Mouse (Mus musculus): Measurements from ENCODE around the gene CT030661.1. TPM values are rescaled to one million over a fixed set of nuclear protein-coding genes. Genes with fewer than 3 reads are reported as not detected.
"Not testable (repeated sequence)": the region's sequence is repeated elsewhere in the genome, so short reads cannot be mapped to it uniquely, and the experiment has no call there.

The CT030661.1 gene
- total RNA-seq (2021) (1 to 10 TPM; 5.9 to 7.4 TPM), polyA plus RNA-seq (2012; rRNA removed) (0.78 and 2.0 TPM in 2 replicates)
- long read RNA-seq, partial matches to known transcripts: 0 of 4 reads
- long read RNA-seq, other reads (novel, unspliced or antisense): 2 of 4 reads

GRCm38 (mm10) chr17:22314730-22315226 lies at the start of gene CT030661.1:
Gene CT030661.1, minus strand, starts transcription at chr17:22314837.
- WGBS: under 1% methylated on average over 20 of the region's 20 CpGs
- not testable (repeated sequence) for H3K79me2 ChIP-seq (replicated peaks; ENCODE audit: control insufficient read depth, insufficient read depth, low read length); H3K36me3 ChIP-seq (ENCODE audit: control insufficient read depth, insufficient read depth, low read length); H3K4me1 ChIP-seq (ENCODE audit: control insufficient read depth, insufficient read depth, low read length); H3K27me3 ChIP-seq (ENCODE audit: control insufficient read depth, insufficient read depth, low read length)
- peak within 1 kb of the TSS; percentile 94 for H3K9ac ChIP-seq (ENCODE audit: low read depth, low read length)
- H3K4me3 ChIP-seq: peak within 1 kb of the TSS; percentile 69
- peak; percentile 76 to 91 for DNase-seq
- TF ChIP-seq CTCF (IDR thresholded peaks at IDR 0.05) (peak; percentile 38), POLR2A (IDR thresholded peaks at IDR 0.05; ENCODE audit: insufficient read depth, low read depth, low read length) (peak; percentile 68)
- intact Hi-C loops (cut with DNase I): loop anchor here (5.0 to 10.0 kb wide), 3 partner anchors 48 to 110 kb away; partner anchors contain the start of genes Zfp758, Zfp944, Zfp946 and Zfp994
- peak within 1 kb of the TSS; percentile 86 for H3K27ac ChIP-seq

GRCm38 (mm10) chr17:22363895-22364294 lies 49.3 kb upstream of the CT030661.1 start:
- Histone ChIP-seq H3K36me3 (ENCODE audit: control insufficient read depth, insufficient read depth, low read length) (no peaks in the 10 kb centered on the region), H3K79me2 (replicated peaks; ENCODE audit: control insufficient read depth, insufficient read depth, low read length) (no peaks in the 10 kb centered on the region; the same call in none of the 2 replicates), H3K4me1 (ENCODE audit: control insufficient read depth, insufficient read depth, low read length) (peaks cover 3% of the 10 kb centered on the region), H3K9ac (ENCODE audit: low read depth, low read length) (no peak overlapping the region), H3K4me3 (no peak overlapping the region), H3K27me3 (ENCODE audit: control insufficient read depth, insufficient read depth, low read length) (no peaks in the 10 kb centered on the region), H3K27ac (no peak overlapping the region)
- 94% methylated on average over 3 of the region's 3 CpGs for WGBS
- TF ChIP-seq EP300 (IDR thresholded peaks at IDR 0.05; ENCODE audit: insufficient read depth, low read depth, low read length) (no peak), POLR2A (IDR thresholded peaks at IDR 0.05; ENCODE audit: insufficient read depth, low read depth, low read length) (no peak), CTCF (IDR thresholded peaks at IDR 0.05) (no peak)
- DNase-seq: no peak
- intact Hi-C loops (cut with DNase I): loop anchor here (5.0 kb wide), 1 partner anchor 47 kb away; no protein-coding TSS in a partner anchor

- not testable (repeated sequence) for H3K27me3 ChIP-seq (ENCODE audit: control insufficient read depth, insufficient read depth, low read length); H3K79me2 ChIP-seq (replicated peaks; ENCODE audit: control insufficient read depth, insufficient read depth, low read length); H3K36me3 ChIP-seq (ENCODE audit: control insufficient read depth, insufficient read depth, low read length); H3K4me1 ChIP-seq (ENCODE audit: control insufficient read depth, insufficient read depth, low read length)
- intact Hi-C loops (cut with DNase I): loop anchor here (2.0 to 5.0 kb wide), 2 partner anchors 44 to 62 kb away; no protein-coding TSS in a partner anchor
- TF ChIP-seq POLR2A (IDR thresholded peaks at IDR 0.05; ENCODE audit: insufficient read depth, low read depth, low read length): 0 out of 2 replicates have a peak, but pooled peaks have one; percentile 37
- WGBS: under 1% methylated on average over 31 of the region's 43 CpGs
- H3K27ac ChIP-seq: peak within 1 kb of the TSS; percentile 85
- H3K4me3 ChIP-seq: peak within 1 kb of the TSS; percentile 69
- peak; percentile 78 to 79 for DNase-seq
- H3K9ac ChIP-seq (ENCODE audit: low read depth, low read length): peak within 1 kb of the TSS; percentile 92
Measured at GRCm38 (mm10) chr17:22361101-22361781, 46.6 kb upstream of the CT030661.1 start, which contains the start of the genes Zfp944 and Zfp758. Gene Zfp944, minus strand, starts transcription at chr17:22361400. Gene Zfp758, plus strand, starts transcription at chr17:22361453.

GRCm38 (mm10) chr17:22360572-22360971 lies 45.9 kb upstream of the CT030661.1 start:
- intact Hi-C loops (cut with DNase I): loop anchor here (2.0 to 5.0 kb wide), 2 partner anchors 43 to 62 kb away; no protein-coding TSS in a partner anchor
- H3K79me2 ChIP-seq (replicated peaks; ENCODE audit: control insufficient read depth, insufficient read depth, low read length): no peaks in the 10 kb centered on the region; the same call in none of the 2 replicates
- no peaks in the 10 kb centered on the region for H3K27me3 ChIP-seq (ENCODE audit: control insufficient read depth, insufficient read depth, low read length)
- H3K36me3 ChIP-seq (ENCODE audit: control insufficient read depth, insufficient read depth, low read length): no peaks in the 10 kb centered on the region
- no peak for DNase-seq
- H3K27ac ChIP-seq: peak overlapping the region; percentile 69
- H3K9ac ChIP-seq (ENCODE audit: low read depth, low read length): peak overlapping the region; percentile 20; the same call in 1 of the 2 replicates
- peaks cover 3% of the 10 kb centered on the region for H3K4me1 ChIP-seq (ENCODE audit: control insufficient read depth, insufficient read depth, low read length)
- H3K4me3 ChIP-seq: peak overlapping the region; percentile 69
- TF ChIP-seq EP300 (IDR thresholded peaks at IDR 0.05; ENCODE audit: insufficient read depth, low read depth, low read length): no peak
- TF ChIP-seq CTCF (IDR thresholded peaks at IDR 0.05): no peak
- TF ChIP-seq POLR2A (IDR thresholded peaks at IDR 0.05; ENCODE audit: insufficient read depth, low read depth, low read length): no peak
- WGBS: 24% methylated on average over 5 of the region's 5 CpGs

GRCm38 (mm10) chr17:22352794-22353193 lies 38.2 kb upstream of the CT030661.1 start:
- intact Hi-C loops (cut with DNase I): loop anchor here (2.0 to 10.0 kb wide), 2 partner anchors 64 to 842 kb away; partner anchors contain the start of gene Zfp40
- TF ChIP-seq POLR2A (IDR thresholded peaks at IDR 0.05; ENCODE audit: insufficient read depth, low read depth, low read length): no peak
- peak; percentile 94 for TF ChIP-seq CTCF (IDR thresholded peaks at IDR 0.05)
- H3K4me1 ChIP-seq (ENCODE audit: control insufficient read depth, insufficient read depth, low read length): no peaks in the 10 kb centered on the region
- no peak overlapping the region for H3K27ac ChIP-seq
- no peaks in the 10 kb centered on the region for H3K27me3 ChIP-seq (ENCODE audit: control insufficient read depth, insufficient read depth, low read length)
- no peak for DNase-seq
- no peaks in the 10 kb centered on the region for H3K79me2 ChIP-seq (replicated peaks; ENCODE audit: control insufficient read depth, insufficient read depth, low read length)
- H3K4me3 ChIP-seq: no peak overlapping the region
- H3K9ac ChIP-seq (ENCODE audit: low read depth, low read length): no peak overlapping the region
- H3K36me3 ChIP-seq (ENCODE audit: control insufficient read depth, insufficient read depth, low read length): no peaks in the 10 kb centered on the region

GRCm38 (mm10) chr17:22315247-22315646 lies 610 bp upstream of the CT030661.1 start:
- H3K36me3 ChIP-seq (ENCODE audit: control insufficient read depth, insufficient read depth, low read length); H3K27me3 ChIP-seq (ENCODE audit: control insufficient read depth, insufficient read depth, low read length); H3K4me1 ChIP-seq (ENCODE audit: control insufficient read depth, insufficient read depth, low read length); H3K79me2 ChIP-seq (replicated peaks; ENCODE audit: control insufficient read depth, insufficient read depth, low read length); DNase-seq: not testable (repeated sequence)
- intact Hi-C loops (cut with DNase I): loop anchor here (5.0 to 10.0 kb wide), 2 partner anchors 47 to 110 kb away; partner anchors contain the start of genes Zfp758, Zfp944 and Zfp946
- 13% methylated on average over 2 of the region's 2 CpGs for WGBS
- Histone ChIP-seq H3K27ac (peak overlapping the region; percentile 86), H3K9ac (ENCODE audit: low read depth, low read length) (peak overlapping the region; percentile 59; the same call in 1 of the 2 replicates), H3K4me3 (peak overlapping the region; percentile 69)

- Histone ChIP-seq H3K27ac (peak overlapping the region; percentile 86), H3K9ac (ENCODE audit: low read depth, low read length) (peak overlapping the region; percentile 94; the same call in 1 of the 2 replicates), H3K4me3 (peak overlapping the region; percentile 69)
- H3K27me3 ChIP-seq (ENCODE audit: control insufficient read depth, insufficient read depth, low read length); H3K36me3 ChIP-seq (ENCODE audit: control insufficient read depth, insufficient read depth, low read length); H3K79me2 ChIP-seq (replicated peaks; ENCODE audit: control insufficient read depth, insufficient read depth, low read length); H3K4me1 ChIP-seq (ENCODE audit: control insufficient read depth, insufficient read depth, low read length): not testable (repeated sequence)
- intact Hi-C loops (cut with DNase I): loop anchor here (5.0 to 10.0 kb wide), 2 partner anchors 87 to 111 kb away; partner anchors contain the start of genes Zfp946 and Zfp994
- DNase-seq: peak in 1 of 2 experiments; percentile 18
- WGBS: 0% methylated on average over 3 of the region's 3 CpGs
Measured at GRCm38 (mm10) chr17:22314219-22314618, 418 bp downstream of the CT030661.1 start.

Data from heart, adult 2 months (tissue).